Mouse (Mus musculus) bone marrow, adult 2 months (tissue): ENCODE results near the gene Cgnl1.

Experiments used
- CTCF ChIP-seq: fragments of 200-500 bp; IDR thresholded peaks from 2 replicates; pipeline ENCODE4 v1.5.1; 2011; ENCODE audit warnings: low read length, control low read depth; ENCODE audit not compliant: control insufficient read depth, insufficient read depth
- POLR2A ChIP-seq: fragments of 200-500 bp; IDR thresholded peaks from 2 replicates; pipeline ENCODE4 v1.6.1; 2011; ENCODE audit warnings: low read depth, mild to moderate bottlenecking, control low read depth, low read length, borderline replicate concordance; ENCODE audit not compliant: control insufficient read depth

GRCm38 (mm10) chr9:71693771-71694170 lies 77.6 kb downstream of the Cgnl1 start:
- no peak for TF ChIP-seq POLR2A
- TF ChIP-seq CTCF: no peak
